Mouse (Mus musculus) megakaryocyte, adult 5-6 weeks (primary cell): ENCODE data around the gene Nfrkb. TPM values are rescaled to one million over a fixed set of nuclear protein-coding genes. Genes with fewer than 3 reads are reported as not detected.

ENCODE experiments used
- ATAC-seq: 2 replicates; pipeline ENCODE4 v1.8.0; 2016; ENCODE audit warnings: mild to moderate bottlenecking, inconsistent platforms; ENCODE audit not compliant: poor library complexity, severe bottlenecking
- total RNA-seq, 2 experiments: library from RNA; stranded (forward) in 1 of 2; stranded (reverse) in 1 of 2; fragments of 153-499, 151-499 nt in 1 of 2; fragments of 221-1000, 200-1000 nt in 1 of 2; gene quantifications; 2 replicates each; pipeline versions ENCODE4 v1.2.3 to v1.2.4; 2015 to 2017

Gene Nfrkb
- total RNA-seq (2015): 12.9 and 14.5 TPM in 2 replicates
- 13.5 and 17.1 TPM in 2 replicates for total RNA-seq (2017)

DNA sequence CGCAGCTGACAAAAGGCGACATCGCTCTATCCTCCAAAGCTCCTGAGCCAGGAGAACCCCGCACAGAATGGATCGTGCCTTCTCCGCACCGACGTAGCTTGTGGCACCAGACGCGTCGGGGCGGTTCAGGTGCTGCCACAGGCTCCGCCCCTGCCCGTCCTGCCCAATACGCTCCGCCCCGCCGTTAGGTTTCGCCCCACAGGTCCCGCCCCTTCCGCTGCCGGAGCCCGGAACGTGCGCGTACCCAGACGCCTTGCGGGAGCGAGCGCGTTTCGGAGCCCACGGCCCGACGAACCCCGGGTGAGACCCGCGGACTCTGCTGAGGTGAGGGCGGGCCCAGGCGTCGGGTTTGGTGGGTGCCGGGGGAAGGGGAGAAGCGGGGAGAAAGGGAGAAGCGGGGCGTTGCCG, at the start of gene Nfrkb:
Gene Nfrkb, plus strand, starts transcription at position 246 of the 408 bp plus-strand sequence.
- peak; percentile 100 for ATAC-seq

DNA sequence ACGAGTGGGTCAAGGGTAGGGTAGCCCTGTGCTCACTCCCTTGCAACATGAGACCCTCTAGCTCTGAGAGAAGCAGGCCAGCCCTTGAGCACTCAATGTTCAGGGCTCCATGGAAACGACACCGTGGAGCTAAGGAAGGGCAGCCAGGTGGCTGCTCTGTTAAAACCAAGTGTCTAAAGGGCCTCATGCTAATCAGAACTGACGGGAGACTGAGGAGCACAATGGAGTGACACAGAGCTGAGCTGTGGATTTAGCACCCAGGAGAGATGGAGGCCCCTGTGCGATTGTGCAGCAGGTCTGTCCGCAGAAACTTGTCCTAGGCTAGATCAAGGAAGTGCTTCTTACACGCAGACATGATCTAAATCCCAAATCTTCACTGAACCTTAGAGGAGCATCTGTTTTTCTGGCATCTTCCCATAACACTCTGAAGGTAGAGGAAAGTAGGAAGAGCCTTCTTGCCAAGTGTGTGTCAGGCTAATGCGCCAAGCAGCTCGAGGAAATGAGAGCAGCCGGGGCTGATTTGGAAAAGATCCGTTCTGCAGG, 41.6 kb upstream of the Nfrkb start:
- ATAC-seq: no peak

DNA sequence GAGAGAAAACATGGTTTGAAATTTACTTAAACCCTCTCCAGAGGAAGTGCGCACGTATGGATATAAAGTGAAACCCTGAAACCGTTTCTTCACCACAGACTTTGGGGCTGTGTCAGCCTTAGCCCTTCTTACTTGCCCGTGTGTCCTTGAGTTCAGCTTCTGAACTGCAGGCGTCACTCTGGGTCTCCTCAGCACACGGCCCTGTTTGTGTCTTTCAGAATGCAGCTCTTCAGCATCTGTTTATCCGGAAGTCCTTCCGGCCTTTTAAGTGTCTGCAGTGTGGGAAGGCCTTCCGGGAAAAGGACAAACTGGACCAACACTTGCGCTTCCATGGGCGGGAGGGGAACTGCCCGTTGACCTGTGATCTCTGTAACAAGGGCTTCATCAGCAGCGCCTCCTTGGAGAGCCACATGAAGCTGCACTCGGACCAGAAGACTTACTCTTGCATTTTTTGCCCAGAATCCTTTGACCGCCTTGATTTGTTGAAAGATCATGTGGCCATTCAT, 39.4 kb upstream of the Nfrkb start:
- ATAC-seq: no peak

DNA sequence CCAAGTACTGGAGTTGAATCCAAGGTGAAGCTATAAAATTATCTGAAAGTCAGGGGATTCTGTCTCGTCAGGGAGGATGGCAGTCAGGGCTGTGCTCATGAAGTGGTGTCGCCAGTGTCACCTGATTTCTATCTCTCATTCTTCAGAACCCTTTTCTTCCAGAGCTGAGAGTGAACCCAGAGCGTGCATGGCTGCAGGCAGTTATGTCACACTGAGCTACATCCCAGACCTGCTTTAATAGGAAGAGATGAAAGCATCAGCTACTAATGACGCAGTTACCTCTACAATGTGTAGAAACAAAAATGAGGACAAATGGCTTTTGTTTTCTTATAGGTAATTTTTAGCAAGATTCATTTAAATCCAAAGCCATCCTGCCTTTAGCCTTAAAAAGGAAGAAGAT, 37.5 kb upstream of the Nfrkb start:
- no peak for ATAC-seq

DNA sequence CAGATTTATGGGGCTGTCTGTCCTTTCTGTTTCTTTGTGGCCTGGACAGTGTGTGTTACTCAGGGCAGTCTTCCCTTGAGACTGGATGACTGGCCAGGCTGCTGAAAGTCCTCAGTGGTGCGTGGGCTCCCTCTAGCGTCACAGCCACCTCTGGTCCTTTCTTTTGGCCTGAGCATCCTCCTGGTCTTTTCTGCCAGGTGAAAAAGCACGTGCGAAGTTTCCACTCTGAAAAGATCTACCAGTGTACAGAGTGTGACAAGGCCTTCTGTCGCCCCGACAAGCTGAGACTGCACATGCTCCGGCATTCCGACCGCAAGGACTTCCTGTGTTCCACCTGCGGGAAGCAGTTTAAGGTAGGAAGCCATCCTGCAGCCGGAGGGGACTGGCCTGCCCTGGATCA, 37.1 kb upstream of the Nfrkb start:
- ATAC-seq: peak; percentile 87

DNA sequence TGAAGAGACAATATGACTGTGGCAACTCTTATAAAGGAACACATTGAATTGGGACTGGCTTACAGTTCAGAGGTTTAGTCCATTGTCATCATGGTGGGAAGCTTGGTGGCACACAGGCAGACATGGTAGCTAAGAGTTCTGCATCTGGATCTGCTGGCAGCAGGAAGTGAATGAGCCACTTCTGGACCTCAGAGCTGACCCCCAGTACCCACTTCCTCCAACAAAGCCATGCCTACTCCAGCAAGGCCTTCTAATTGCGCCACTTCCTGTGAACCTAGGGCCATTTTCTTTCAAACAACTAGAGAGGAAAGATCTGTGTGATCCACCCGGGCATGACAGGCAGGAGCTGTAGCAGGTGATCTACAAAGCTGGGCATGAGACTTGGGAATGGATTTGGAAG, 33.3 kb upstream of the Nfrkb start:
- ATAC-seq: 0 out of 2 replicates have a peak, but pooled peaks have one; percentile 52

DNA sequence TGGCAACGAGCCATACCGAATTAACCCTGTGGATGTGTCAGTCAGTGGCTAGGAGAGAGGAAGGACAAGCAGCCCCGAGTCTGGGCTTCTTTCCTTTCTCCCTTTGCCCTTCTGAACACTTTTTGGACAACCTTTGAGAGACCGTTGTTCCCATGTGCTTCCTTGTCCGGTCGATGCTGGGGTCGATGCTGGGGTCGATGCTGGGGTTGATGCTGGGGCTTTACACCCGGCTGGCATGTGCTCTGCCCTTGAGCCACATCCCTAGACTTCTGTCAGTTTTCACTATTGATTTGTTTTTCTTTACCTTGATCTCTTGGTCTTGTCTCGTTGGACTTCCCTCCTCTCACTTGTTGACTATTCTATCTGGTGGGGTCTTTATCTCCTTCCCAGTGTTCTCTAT, 32.5 kb upstream of the Nfrkb start:
- no peak for ATAC-seq

DNA sequence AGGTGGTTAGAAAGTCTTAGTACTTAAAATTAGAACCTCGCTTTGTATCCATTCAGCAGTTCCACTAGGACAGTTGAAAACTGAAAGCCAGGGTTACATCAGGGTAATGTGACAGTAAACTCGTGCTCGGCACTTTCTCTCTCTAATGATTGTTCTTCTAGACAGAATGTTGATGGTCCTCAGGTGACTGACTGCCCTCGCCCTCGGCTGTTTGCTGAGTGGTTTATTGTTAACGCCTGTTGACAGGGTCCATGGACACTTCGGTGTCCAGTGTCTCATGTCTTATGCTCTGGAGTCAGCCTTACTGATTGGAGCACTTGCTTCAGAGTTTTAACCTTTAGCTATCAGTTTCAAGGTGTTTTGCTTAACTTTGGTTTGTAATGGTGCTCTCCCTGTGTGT, 31.9 kb upstream of the Nfrkb start:
- no peak for ATAC-seq

DNA sequence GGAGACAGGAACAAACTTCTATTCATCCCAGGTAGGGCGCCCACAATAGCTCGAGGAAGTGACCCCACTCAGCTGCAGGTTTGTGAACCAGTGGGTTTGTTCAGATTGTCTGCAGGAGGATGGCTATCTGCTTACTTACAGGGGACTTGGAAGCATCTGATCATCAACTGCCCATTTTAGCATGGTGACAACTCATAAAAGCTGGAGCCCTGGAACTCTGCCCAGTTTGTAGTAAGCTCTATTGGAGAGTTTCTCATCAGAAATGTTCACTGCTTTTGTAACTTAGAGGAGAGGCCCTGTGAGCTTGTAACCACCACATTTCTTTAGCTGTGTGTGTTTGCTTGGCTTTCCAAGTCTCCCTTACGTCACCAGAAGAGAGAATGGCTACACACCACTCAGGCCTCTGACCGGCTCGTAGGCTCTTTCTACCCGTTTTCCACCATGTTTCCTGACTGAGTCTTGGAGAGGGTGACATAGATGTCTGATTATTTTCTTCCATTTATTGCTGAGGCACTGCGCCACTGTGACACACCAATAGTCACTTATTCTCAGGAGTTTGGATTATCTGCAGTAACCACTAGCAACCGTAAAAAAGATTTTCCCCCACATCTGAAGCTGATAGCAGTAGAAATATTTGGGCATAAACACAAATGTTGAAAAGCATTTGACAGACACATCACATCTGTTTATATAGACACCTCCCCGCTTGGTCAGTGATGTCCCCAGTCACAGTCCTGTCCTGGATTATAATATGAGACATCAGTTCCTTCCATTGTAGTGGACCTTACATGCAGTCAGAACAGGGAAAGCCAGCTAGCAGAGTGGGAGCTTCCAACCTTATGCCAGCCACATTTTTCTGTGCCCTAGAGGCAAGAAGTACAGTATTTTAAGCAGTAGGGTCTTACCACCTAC, 22.0 kb upstream of the Nfrkb start:
- ATAC-seq: no peak

DNA sequence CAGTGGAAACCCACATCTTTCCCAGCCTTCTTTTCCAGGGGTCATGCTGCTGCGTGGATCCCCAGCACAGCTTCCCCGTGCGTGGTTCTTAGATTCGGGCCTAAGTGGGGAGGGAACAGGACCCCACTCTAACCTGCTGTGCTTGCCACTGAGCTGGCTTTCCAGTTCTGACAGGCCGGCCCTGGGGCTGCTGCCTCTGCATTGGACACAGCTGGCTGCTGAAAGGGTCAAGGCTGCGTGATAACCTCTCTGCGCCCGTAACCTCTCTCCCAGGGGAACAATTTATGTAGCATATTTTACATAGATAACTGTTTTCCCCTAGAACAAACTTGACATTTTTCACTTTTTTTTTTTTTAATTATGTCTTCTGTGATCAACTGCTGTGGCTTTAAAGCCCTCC, 20.9 kb upstream of the Nfrkb start:
- ATAC-seq: no peak

DNA sequence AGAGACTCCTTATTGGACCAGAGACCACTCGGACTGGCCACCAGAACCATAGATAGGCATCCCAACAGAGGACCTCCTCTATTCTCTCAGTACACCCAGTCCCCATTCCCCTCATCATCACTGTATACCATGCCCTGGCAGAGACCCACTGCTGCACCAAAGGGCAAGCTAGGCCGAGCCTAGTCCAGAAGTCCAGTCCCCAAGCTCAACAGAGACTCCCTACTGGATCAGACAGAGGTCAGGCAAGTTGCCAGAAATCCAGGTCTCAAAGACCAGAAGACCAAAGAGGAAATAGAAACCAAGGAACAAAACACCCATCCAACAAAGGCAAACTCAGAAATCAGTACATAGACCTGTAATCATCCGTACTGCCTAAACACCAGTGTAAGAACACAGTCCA, 14.3 kb upstream of the Nfrkb start:
- no peak for ATAC-seq

DNA sequence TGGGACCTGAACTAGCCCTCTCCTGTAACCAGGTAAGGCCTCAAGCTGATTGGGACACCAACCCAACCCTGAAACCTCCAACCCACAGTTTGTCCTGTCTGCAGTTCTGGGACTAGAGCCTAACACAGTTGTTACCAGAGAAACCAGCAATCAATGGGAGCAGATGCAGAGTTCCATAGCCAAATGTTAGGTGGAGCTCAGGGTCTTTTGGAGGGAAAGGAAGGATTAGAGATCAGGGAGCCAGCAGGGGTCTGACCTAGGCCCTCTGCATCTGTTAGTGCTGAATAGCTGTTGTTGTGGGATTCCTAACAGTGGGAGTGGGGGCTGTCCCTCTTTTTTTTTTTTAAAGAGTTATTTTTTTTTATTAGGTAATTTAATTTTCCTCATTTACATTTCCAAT, 9.3 kb upstream of the Nfrkb start:
- no peak for ATAC-seq

DNA sequence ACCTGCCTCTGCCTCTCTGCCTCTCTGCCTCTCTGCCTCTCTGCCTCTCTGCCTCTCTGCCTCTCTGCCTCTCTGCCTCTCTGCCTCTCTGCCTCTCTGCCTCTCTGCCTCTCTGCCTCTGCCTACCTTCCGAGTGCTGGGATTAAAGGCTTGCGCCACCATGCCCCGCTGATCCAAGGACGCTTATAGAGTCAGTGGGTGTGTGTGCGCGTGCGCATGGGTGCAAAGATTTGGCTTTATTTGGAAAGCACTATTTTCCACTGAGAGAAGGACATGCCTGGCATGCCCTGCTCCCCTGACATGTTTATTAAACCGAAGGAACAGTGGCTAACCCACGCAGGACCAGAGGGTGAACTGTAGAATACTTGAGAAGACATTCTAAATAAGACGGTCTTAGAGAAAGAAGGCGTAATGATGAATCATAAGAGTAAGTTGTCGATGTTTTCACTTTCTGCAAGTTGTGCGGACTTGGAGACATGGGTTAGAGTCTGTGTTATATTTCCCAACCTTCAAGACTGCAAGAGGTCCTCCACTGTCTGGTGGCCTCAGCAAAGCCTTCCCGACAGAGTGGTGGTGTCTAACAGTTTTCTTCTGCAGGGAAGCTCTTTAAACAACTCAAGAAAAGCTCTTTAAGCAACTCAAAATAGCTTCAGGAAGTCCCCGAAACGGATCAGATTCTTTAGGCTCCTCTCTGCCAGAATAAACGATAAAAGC, 1.0 kb upstream of the Nfrkb start:
- no peak for ATAC-seq

DNA sequence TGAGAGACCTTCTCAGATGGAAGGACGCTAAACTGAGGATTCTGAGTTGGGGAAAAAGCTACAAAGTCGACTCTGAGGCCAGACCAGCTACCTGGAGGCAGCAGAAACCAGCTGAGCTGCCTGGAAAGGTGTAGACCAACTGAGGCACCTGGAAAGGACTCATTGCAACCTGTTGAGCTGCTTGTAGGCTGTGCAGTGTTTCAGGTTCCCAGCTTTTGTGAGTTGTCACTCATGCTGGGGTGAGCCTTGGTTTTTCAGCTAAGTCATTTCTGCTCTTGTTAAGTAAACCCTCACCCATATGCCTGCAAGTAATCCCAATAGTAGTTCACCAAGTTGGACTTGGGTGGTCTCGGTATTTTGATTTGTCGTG, 507 bp upstream of the Nfrkb start:
- ATAC-seq: peak; percentile 9; the same call in 1 of the 2 replicates

DNA sequence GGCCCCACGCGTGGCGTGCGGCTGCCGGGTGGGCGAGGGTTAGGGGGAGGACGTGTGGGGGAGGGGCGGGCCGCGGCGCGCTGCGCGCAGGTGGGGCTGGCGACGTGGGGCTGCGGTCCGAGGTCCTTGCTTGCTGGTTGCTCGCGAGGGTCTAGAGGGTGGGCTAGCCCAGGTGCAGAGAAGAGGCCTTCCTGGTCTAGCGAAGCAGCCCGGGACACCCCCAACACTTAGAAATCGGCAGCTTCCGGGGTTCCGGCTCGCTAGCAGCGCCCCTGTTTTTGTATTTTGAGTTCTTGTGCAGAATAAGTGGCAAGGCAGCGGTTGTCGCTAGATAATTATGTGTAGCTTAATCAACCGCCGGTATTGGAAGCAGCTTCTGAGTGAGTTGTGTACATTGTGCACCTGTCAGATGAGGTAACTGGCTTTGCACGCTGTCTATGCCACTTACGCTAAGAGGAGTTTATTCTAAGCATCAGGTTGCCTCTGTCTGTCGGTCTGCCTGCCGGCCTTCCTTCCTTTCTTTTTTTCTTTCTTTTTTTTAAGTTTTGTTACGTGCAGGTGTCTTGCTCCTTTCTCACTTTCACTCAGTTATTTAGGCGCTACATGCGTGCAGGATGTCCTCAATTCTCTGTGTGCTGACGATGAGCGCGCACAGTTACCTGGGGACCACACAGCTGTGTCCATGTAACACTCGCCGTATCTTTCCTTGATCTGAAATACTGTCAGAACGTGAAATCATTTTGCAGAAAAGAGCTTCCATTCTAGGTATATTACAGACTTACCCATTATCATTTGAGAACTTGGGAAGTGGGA, 582 bp downstream of the Nfrkb start:
- peak; percentile 4; the same call in 1 of the 2 replicates for ATAC-seq

DNA sequence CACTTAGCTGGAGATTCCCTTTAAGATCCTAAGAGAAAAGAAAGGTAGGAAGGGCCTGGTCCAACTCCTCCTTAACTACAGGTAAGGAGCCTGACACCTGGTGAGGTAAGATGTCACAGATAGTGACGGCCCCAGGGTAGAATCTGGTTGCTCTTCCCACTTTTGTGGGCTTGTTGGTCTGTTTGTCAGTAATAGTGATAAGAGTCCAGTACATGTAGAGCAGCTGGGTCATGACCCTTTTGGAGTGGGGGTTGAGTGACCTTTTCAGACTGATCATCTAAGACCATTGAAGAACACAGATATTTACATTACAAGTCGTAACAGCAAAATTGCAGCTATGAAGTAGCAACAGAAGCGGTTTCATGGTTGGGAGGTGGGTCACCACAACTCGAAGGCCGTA, 1.2 kb downstream of the Nfrkb start:
- no peak for ATAC-seq

DNA sequence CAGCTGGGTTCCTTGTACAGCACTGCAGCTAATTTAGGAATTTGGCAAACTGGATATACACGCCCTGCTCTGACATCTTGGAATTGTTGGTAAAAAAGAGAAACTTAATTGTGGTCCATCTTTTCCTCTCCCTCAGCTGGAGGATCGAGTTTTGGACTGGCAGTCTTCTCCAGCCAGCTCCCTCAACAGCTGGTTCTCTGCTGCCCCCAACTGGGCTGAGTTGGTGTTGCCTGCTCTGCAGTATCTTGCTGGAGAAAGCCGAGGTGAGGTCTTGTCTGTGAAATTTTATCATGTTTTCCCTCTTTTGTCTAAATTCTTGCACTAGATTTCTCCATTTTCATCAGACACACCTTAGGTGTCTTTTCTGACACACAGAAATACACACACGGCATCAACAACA, 14.4 kb downstream of the Nfrkb start:
- ATAC-seq: peak; percentile 84

DNA sequence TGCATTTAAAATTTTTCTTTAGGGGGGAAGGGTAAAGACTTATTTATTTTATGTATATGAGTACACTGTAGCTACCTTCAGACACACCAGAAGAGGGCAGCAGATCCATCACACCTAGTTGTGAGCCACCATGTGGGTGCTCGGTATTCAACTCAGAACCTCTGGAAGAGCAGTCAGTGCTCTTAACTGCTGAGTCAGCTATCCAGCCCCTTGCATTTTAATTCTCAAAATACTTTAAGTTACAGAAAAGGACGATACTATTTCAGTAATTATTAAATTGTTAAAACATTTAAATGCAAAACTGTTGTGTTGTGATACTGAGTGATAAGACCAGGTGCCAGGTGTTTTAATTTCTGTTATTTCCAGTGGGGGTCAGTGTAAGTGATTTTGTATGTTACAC, 18.3 kb downstream of the Nfrkb start:
- ATAC-seq: no peak

DNA sequence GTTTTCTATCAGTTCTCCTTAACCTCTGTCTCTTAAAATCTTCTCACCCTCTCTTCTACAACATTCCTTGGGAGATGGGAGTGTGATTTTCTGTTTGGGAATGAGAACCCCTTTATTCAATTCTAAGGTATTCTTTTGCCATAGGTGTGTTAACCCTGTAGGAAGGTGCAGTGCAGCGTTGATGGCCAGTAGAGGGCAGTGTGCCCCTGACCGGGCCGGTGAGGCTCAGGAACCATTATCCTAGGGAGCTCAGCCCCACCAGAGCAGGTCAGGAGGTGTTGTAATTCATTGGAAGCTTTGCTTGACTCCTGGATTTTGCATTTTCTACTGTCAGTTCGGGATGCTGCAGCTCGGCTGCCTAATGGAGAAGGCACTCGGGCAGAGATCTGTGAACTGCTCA, 19.2 kb downstream of the Nfrkb start:
- peak; percentile 49; the same call in 1 of the 2 replicates for ATAC-seq

DNA sequence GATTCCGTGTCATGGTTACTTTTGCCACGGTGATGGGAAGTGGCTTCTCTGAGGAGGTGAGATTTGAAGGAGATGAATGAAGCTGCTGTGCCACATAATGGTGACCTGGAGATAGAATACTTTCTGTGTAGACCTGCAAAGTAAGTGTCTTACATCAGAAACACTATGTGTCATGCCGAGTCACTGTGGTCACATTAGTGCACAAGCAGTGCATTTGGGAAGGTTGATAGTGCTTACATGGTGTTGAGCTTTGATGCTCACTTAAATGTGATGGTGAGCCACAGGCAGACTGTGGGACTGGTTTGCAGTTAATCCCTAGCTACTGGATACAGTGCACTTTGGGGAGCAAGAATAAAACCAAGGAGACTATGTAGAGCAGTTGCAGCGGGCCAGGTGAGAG, 26.2 kb downstream of the Nfrkb start:
- no peak for ATAC-seq

DNA sequence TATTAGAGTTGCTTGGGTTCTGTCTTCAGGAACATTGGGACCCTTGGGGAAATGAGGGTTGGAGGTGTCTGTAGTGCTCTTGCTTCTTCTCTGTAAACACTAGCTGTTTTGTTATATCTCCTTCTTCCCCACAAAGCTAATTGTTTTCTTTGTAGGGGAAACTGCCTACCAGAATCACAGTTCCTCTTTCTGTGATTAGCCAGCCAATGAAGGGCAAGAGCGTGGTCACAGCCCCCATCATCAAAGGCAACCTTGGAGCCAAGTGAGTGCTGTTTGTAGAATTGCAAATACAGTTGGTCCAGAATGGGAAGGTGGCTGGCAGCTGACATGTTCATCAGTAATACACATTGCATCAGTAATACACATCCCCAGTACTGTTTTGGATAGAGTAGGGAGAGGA, 32.8 kb downstream of the Nfrkb start:
- ATAC-seq: peak; percentile 49
